Mouse (Mus musculus): ENCODE measurements around the gene Mgst3. TPM values are rescaled to one million over a fixed set of nuclear protein-coding genes. Genes with fewer than 3 reads are reported as not detected.

Mgst3 gene
- total and polyA plus RNA-seq, 3 experiments: 1.4 TPM; not detected in 2

DNA sequence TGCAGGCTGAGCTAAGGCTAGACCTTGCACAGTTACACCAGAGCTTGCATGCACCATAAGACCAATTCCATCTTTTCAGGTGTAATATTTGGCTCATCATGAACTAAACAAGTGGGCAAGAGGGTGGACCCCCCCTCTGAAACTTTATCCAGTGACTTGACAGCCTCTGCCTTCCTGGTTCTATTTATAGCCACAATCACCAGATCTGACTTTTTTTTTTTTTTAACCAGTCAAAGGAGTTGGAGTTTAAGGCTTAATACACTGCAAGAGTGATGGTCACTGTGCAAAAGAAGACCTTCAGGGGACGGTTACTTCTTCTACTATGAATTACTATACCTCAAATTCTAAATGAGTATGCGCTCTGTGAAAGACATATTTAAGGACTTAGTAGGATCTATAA, 8.4 kb downstream of the Mgst3 start:
- no peaks in the 10 kb centered on the region for H3K79me2 ChIP-seq (replicated peaks; ENCODE audit: control insufficient read depth, extremely low read depth, insufficient read depth, poor library complexity, severe bottlenecking)
- peaks cover 93% of the 10 kb centered on the region for H3K27me3 ChIP-seq (replicated peaks)
- H3K9me3 ChIP-seq (replicated peaks; ENCODE audit: low read length): no peaks in the 10 kb centered on the region
- dilution Hi-C loops (cut with MboI; ENCODE audit: extremely low pct_ligation_motif_present, extremely low pct_unique_long_range_greater_than_20kb, low sequenced_read_pairs) (no loop called here), in situ Hi-C loops (cut with MboI; ENCODE audit: low pct_ligation_motif_present, low pct_unique_long_range_greater_than_20kb, low sequenced_read_pairs) (no loop called here)
- DNase-seq (ENCODE audit: extremely low read depth): no peak
- no peak overlapping the region for H3K4me2 ChIP-seq (ENCODE audit: insufficient read depth, low read depth, poor library complexity, severe bottlenecking)
- no peaks in the 10 kb centered on the region for H3K4me1 ChIP-seq (ENCODE audit: control insufficient read depth in 1 of 2, insufficient read depth in 2 of 2)
- H3K4me3 ChIP-seq (replicated peaks in 1 of 3; ENCODE audit: low read depth in 2 of 3, low read length in 2 of 3, poor library complexity in 1 of 3): no peak overlapping the region
- TF ChIP-seq USF2 (conservative IDR thresholded peaks at IDR 0.05; ENCODE audit: low read depth, low read length) (no peak), ZMIZ1 (IDR thresholded peaks at IDR 0.05; ENCODE audit: low read depth, low read length) (no peak), POLR2AphosphoS2 (IDR thresholded peaks at IDR 0.05; ENCODE audit: low read depth, low read length) (no peak), MAX (IDR thresholded peaks at IDR 0.05; ENCODE audit: low read length) (no peak), RCOR1 (conservative IDR thresholded peaks at IDR 0.05; ENCODE audit: low read depth, low read length) (no peak), CHD1 (IDR thresholded peaks at IDR 0.05; ENCODE audit: low read depth, low read length) (no peak), EP300 (IDR thresholded peaks at IDR 0.05; ENCODE audit: low read length) (no peak), ELF1 (IDR thresholded peaks at IDR 0.05; ENCODE audit: low read depth, low read length) (no peak), KAT2A (IDR thresholded peaks at IDR 0.05; ENCODE audit: insufficient replicate concordance, low read length) (no peak), POLR2A (IDR thresholded peaks at IDR 0.05; ENCODE audit: low read depth, low read length) (no peak), MAZ (IDR thresholded peaks at IDR 0.05; ENCODE audit: low read depth, low read length) (no peak), JUN (IDR thresholded peaks at IDR 0.05; ENCODE audit: insufficient read depth, low read depth, low read length) (no peak), MEF2A (IDR thresholded peaks at IDR 0.05; ENCODE audit: borderline replicate concordance, low read depth, low read length) (no peak), MYC (IDR thresholded peaks at IDR 0.05; ENCODE audit: low read depth, low read length) (no peak), NRF1 (IDR thresholded peaks at IDR 0.05; ENCODE audit: low read depth, low read length) (no peak), SMC3 (IDR thresholded peaks at IDR 0.05; ENCODE audit: low read depth, low read length) (no peak)
- no peak overlapping the region for H3K9ac ChIP-seq (ENCODE audit: insufficient read depth, low read depth)
- H3K27ac ChIP-seq (ENCODE audit: insufficient read depth, low read depth): no peak overlapping the region
- H3K36me3 ChIP-seq (replicated peaks in 1 of 2; ENCODE audit: control insufficient read depth in 1 of 2, insufficient read depth in 1 of 2, low read length in 1 of 2): no peaks in the 10 kb centered on the region

DNA sequence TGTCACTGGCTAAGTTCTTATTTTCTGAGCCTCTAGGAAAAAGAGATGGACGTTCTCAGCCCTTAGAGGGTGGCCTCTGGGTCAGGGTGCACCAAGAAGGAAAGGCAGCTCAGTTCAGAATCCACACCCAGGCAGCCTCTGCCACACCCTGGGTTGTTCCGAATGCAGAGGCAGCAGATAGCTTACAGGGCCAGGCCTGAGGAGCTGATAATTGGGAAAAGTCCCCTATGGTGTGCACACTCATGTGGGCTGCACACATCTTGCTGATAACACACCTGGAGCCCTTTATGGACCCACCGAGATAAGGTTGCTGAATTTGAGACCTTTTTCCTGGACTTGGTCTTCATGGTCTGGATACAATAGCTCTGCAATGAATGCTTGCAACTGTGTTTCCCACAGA, 9.5 kb downstream of the Mgst3 start:
- TF ChIP-seq RAD21 (IDR thresholded peaks at IDR 0.05; ENCODE audit: low read depth, low read length) (no peak), MAFK (IDR thresholded peaks at IDR 0.05; ENCODE audit: insufficient replicate concordance, low read length) (no peak), TCF12 (IDR thresholded peaks at IDR 0.05; ENCODE audit: low read depth, low read length) (no peak)
- H3K4me3 ChIP-seq (replicated peaks in 1 of 3; ENCODE audit: low read depth in 2 of 3, low read length in 2 of 3, poor library complexity in 1 of 3): no peak overlapping the region
- H3K79me2 ChIP-seq (replicated peaks; ENCODE audit: control insufficient read depth, extremely low read depth, insufficient read depth, poor library complexity, severe bottlenecking): no peaks in the 10 kb centered on the region
- in situ Hi-C loops (cut with MboI; ENCODE audit: low pct_ligation_motif_present, low pct_unique_long_range_greater_than_20kb, low sequenced_read_pairs) (no loop called here), dilution Hi-C loops (cut with MboI; ENCODE audit: extremely low pct_ligation_motif_present, extremely low pct_unique_long_range_greater_than_20kb, low sequenced_read_pairs) (no loop called here)
- no peak overlapping the region for H3K9ac ChIP-seq (ENCODE audit: insufficient read depth, low read depth)
- no peaks in the 10 kb centered on the region for H3K36me3 ChIP-seq (replicated peaks in 1 of 2; ENCODE audit: control insufficient read depth in 1 of 2, insufficient read depth in 1 of 2, low read length in 1 of 2)
- H3K27me3 ChIP-seq (replicated peaks): peaks cover 90% of the 10 kb centered on the region
- no peak for DNase-seq (ENCODE audit: extremely low read depth)
- H3K9me3 ChIP-seq (replicated peaks; ENCODE audit: low read length): no peaks in the 10 kb centered on the region
- H3K4me1 ChIP-seq (ENCODE audit: control insufficient read depth in 1 of 2, insufficient read depth in 2 of 2): no peaks in the 10 kb centered on the region
- no peak overlapping the region for H3K4me2 ChIP-seq (ENCODE audit: insufficient read depth, low read depth, poor library complexity, severe bottlenecking)
- H3K27ac ChIP-seq (ENCODE audit: insufficient read depth, low read depth): no peak overlapping the region

Data from CH12.LX (cell line).